Mouse (Mus musculus): ENCODE measurements around the gene Cdc25a.

The Cdc25a gene

GRCm38 (mm10) chr9:109931257-109932171 is 56.1 kb downstream of the Cdc25a start, which contains the start of gene Map4:
Gene Map4 (plus strand): TSS chr9:109931460.
- in situ Hi-C loops (cut with MboI, MseI): no loop called here

GRCm38 (mm10) chr9:109932361-109932755 is 57.0 kb downstream of the Cdc25a start:
- in situ Hi-C loops (cut with MboI, MseI): no loop called here

- in situ Hi-C loops (cut with MboI, MseI): no loop called here
Observed at GRCm38 (mm10) chr9:109932756-109933375, 57.5 kb downstream of the Cdc25a start.

GRCm38 (mm10) chr9:109939401-109939800 is 64.0 kb downstream of the Cdc25a start:
- in situ Hi-C loops (cut with MboI, MseI): no loop called here

GRCm38 (mm10) chr9:109942796-109943195 is 67.4 kb downstream of the Cdc25a start:
- in situ Hi-C loops (cut with MboI, MseI): loop anchor here (5.0 kb wide), 1 partner anchor 45 kb away; no protein-coding TSS in a partner anchor

Measured in regulatory T cell (primary cell).